In genomic region chr5:38858015-38858721, GRCm38 (mm10) we compare ENCODE assay signal across 15 mouse cellular contexts. TPM values are rescaled to one million over a fixed set of nuclear protein-coding genes. Genes with fewer than 3 reads are reported as not detected.
A peak's percentile ranks its signal among the peaks of the same experiment; 100 is the strongest.
DNase-seq lines count a peak whose midpoint lies in the region; ATAC-seq and TF ChIP-seq lines count a peak whose summit lies in the region.
"Had no signal": no experiment of that assay in that cellular context is flagged by ENCODE, and none has a peak within 500 bp of the region (broad histone marks: within the 10 kb centered on the region; RNA-seq: fewer than 3 reads in every experiment).

No protein-coding gene starts in this region.

- H3K36me3 ChIP-seq in kidney, postnatal 0 days (ENCODE audit: insufficient read depth, low read length), result no peaks in the 10 kb centered on the region
- no peaks in the 10 kb centered on the region for H3K36me3 ChIP-seq in kidney, embryonic 14.5 days (ENCODE audit: control insufficient read depth, insufficient read depth, low read length)

- H3K4me1 ChIP-seq in kidney, postnatal 0 days (replicated peaks; ENCODE audit: insufficient read depth, low read length), result no peaks in the 10 kb centered on the region
- H3K4me1 ChIP-seq in kidney, embryonic 14.5 days (ENCODE audit: control insufficient read depth, insufficient read depth, low read length), result no peaks in the 10 kb centered on the region

- no peak overlapping the region for H3K27ac ChIP-seq in kidney, postnatal 0 days
- H3K27ac ChIP-seq in kidney, embryonic 14.5 days (ENCODE audit: low read depth, low read length), result no peak overlapping the region
- no peak overlapping the region for H3K27ac ChIP-seq in gastrocnemius, adult 2 months

- no peak for ATAC-seq in kidney, postnatal 0 days (replicated peaks; ENCODE audit: low FRiP score, low read depth)
- ATAC-seq in kidney, embryonic 14.5 days (ENCODE audit: low FRiP score, low TSS enrichment), result no peak
- peak; percentile 52 for ATAC-seq in granulocyte monocyte progenitor cell, adult 5-6 weeks (replicated peaks; ENCODE audit: poor library complexity, severe bottlenecking)
- ATAC-seq: forebrain, embryonic 14.5 days had no signal

- intact Hi-C loops in gastrocnemius, adult 2 months (cut with DNase I), result no loop called here

- no peak overlapping the region for H3K4me3 ChIP-seq in kidney, postnatal 0 days (replicated peaks; ENCODE audit: low read depth, low read length)
- H3K4me3 ChIP-seq in kidney, embryonic 14.5 days (ENCODE audit: low read length), result no peak overlapping the region
- no peak overlapping the region for H3K4me3 ChIP-seq in gastrocnemius, adult 2 months

- no peak for DNase-seq in kidney, postnatal 0 days (ENCODE audit: low spot score)
- peak; percentile 62 for DNase-seq in embryo, embryonic 10 days (ENCODE audit: low spot score)
- peak; percentile 36 for DNase-seq in mesoderm, embryonic 11.5 days (ENCODE audit: low read depth, low spot score)
- no peak for DNase-seq in cerebellum, adult 11 months
- DNase-seq in urinary bladder, postnatal 4 days (ENCODE audit: low spot score in 2 of 2), result no peak
- no peak for DNase-seq in gastrocnemius, adult 2 months
- DNase-seq: adrenal gland, postnatal 10 days; gastrocnemius, postnatal 36 days; right cerebral cortex, postnatal 4 days had no signal

- H3K27me3 ChIP-seq in kidney, postnatal 0 days (ENCODE audit: insufficient read depth, low read length), result no peaks in the 10 kb centered on the region
- no peaks in the 10 kb centered on the region for H3K27me3 ChIP-seq in kidney, embryonic 14.5 days (ENCODE audit: control insufficient read depth, insufficient read depth, low read length)
- H3K27me3 ChIP-seq: CH12.LX had no signal

- H3K9me3 ChIP-seq in kidney, postnatal 0 days (replicated peaks; ENCODE audit: low read length), result no peaks in the 10 kb centered on the region
- H3K9me3 ChIP-seq in kidney, embryonic 14.5 days (ENCODE audit: control insufficient read depth, low read length), result no peaks in the 10 kb centered on the region

- WGBS in kidney, postnatal 0 days, result 52% methylated on average over 4 of the region's 4 CpGs
- 60% methylated on average over 4 of the region's 4 CpGs for WGBS in kidney, embryonic 14.5 days

- H3K4me2 ChIP-seq in kidney, postnatal 0 days (ENCODE audit: low read length), result no peak overlapping the region
- no peak overlapping the region for H3K4me2 ChIP-seq in kidney, embryonic 14.5 days (replicated peaks; ENCODE audit: low read depth, low read length)

- H3K9ac ChIP-seq in kidney, postnatal 0 days (ENCODE audit: low read depth, low read length), result no peak overlapping the region
- H3K9ac ChIP-seq in kidney, embryonic 14.5 days (ENCODE audit: low read depth, low read length), result no peak overlapping the region

- TF ChIP-seq CTCF in kidney, postnatal 0 days (IDR thresholded peaks at IDR 0.05; ENCODE audit: low read depth), result 0 out of 2 replicates have a peak, but pooled peaks have one; percentile 26
- TF ChIP-seq CTCF in gastrocnemius, adult 2 months (IDR thresholded peaks at IDR 0.05), result no peak

RNA-seq across cellular contexts. Expression of gene Clnk, which starts 18.4 kb away (rescaled TPM):
- polyA plus RNA-seq in kidney, postnatal 0 days (2015; fragmentation: Nextera tagmentation; extraction: Ambion mirVana), result not detected in 2 replicates
- polyA plus RNA-seq in kidney, embryonic 14.5 days (2014; fragmentation: Nextera tagmentation; extraction: Ambion mirVana), result not detected in 2 replicates
- 0.80 and 0.98 TPM in 2 replicates for total RNA-seq in granulocyte monocyte progenitor cell, adult 5-6 weeks (2014; fragmentation: Nextera tagmentation)
- 0.22 and 0.41 TPM in 2 replicates for total RNA-seq in granulocyte monocyte progenitor cell, adult 5-6 weeks (2017)
- total RNA-seq in gastrocnemius, adult 2 months (2021), result not detected
- total RNA-seq: CH12.LX; gastrocnemius, postnatal 36 days; left cerebral cortex, postnatal 36 days had no signal
- polyA plus RNA-seq: heart, postnatal 0 days had no signal

Comparison
In these comparisons a context has a peak if more than half of its experiments do, and no peak if none do; other contexts are left out.
1. DNase-seq: peak in embryo, embryonic 10 days (single experiment) and mesoderm, embryonic 11.5 days (single experiment); none in kidney, postnatal 0 days (single experiment), cerebellum, adult 11 months (single experiment), urinary bladder, postnatal 4 days (0 of 2) and gastrocnemius, adult 2 months (single experiment).